Mouse (Mus musculus): Measurements from ENCODE around the gene Tmem132c.

- no peak for TF ChIP-seq CTCF (IDR thresholded peaks at IDR 0.05; ENCODE audit: insufficient read depth, low read length)
- TF ChIP-seq POLR2A (IDR thresholded peaks at IDR 0.05; ENCODE audit: borderline replicate concordance, extremely low read depth, low read depth, low read length): no peak
These were observed 370.8 kb downstream of the Tmem132c start for GRCm38 (mm10) chr5:127612397-127612796.
